Mouse (Mus musculus): ENCODE data around the gene Lrrc17. TPM values are rescaled to one million over a fixed set of nuclear protein-coding genes. Genes with fewer than 3 reads are reported as not detected.

Gene Lrrc17
- polyA plus RNA-seq, 1 experiment from 2014 or later = 39.5 TPM

- no peaks in the 10 kb centered on the region for H3K36me3 ChIP-seq (ENCODE audit: insufficient read depth)
- H3K4me2 ChIP-seq = no peak overlapping the region
- 84% methylated on average over 4 of the region's 4 CpGs for WGBS
- ATAC-seq (ENCODE audit: insufficient read depth) (peak; percentile 47), DNase-seq (no peak)
- no peak overlapping the region for H3K9ac ChIP-seq
- no peaks in the 10 kb centered on the region for H3K27me3 ChIP-seq (ENCODE audit: insufficient read depth, low read length)
- no peak for TF ChIP-seq CTCF (IDR thresholded peaks at IDR 0.05; ENCODE audit: low read depth)
- H3K4me1 ChIP-seq (ENCODE audit: insufficient read depth) = no peaks in the 10 kb centered on the region
- H3K9me3 ChIP-seq (ENCODE audit: low read depth, low read length) = no peaks in the 10 kb centered on the region
- H3K4me3 ChIP-seq (ENCODE audit: low read depth, low read length) = no peak overlapping the region
- H3K27ac ChIP-seq (ENCODE audit: low read depth) = no peak overlapping the region
Observed at GRCm38 (mm10) chr5:21553685-21554084, 10.3 kb downstream of the Lrrc17 start.

- Histone ChIP-seq H3K27ac (ENCODE audit: low read depth) (no peak overlapping the region), H3K36me3 (ENCODE audit: insufficient read depth) (no peaks in the 10 kb centered on the region), H3K9ac (no peak overlapping the region), H3K9me3 (ENCODE audit: low read depth, low read length) (no peaks in the 10 kb centered on the region), H3K27me3 (ENCODE audit: insufficient read depth, low read length) (no peaks in the 10 kb centered on the region), H3K4me2 (no peak overlapping the region), H3K4me3 (ENCODE audit: low read depth, low read length) (no peak overlapping the region), H3K4me1 (ENCODE audit: insufficient read depth) (no peaks in the 10 kb centered on the region)
- no peak for TF ChIP-seq CTCF (IDR thresholded peaks at IDR 0.05; ENCODE audit: low read depth)
- WGBS = 85% methylated on average over 1 of the region's 1 CpGs
- DNase-seq (no peak), ATAC-seq (ENCODE audit: insufficient read depth) (no peak)
Observed at GRCm38 (mm10) chr5:21554732-21555131, 11.4 kb downstream of the Lrrc17 start.

DNA sequence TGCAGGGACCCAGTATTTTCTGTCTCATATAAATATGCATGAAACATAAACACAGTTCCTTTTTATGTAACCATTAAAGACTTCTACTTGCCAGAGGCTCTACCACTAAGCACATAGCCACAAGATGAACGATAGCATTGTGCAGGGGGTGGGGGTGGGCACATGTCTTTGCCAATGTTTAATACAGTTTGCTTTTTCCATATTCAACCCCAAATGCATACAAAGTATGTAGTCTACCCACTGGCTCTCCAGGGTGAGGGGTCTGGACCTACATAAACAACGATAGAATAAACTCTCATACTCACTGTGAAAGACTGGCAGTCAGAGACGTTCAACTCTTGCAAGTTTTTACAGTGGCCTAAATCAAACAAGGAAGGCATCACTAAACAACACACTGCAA, 13.1 kb downstream of the Lrrc17 start:
- Histone ChIP-seq H3K9ac (no peak overlapping the region), H3K4me3 (ENCODE audit: low read depth, low read length) (no peak overlapping the region), H3K9me3 (ENCODE audit: low read depth, low read length) (no peaks in the 10 kb centered on the region), H3K4me2 (no peak overlapping the region), H3K27ac (ENCODE audit: low read depth) (no peak overlapping the region), H3K4me1 (ENCODE audit: insufficient read depth) (no peaks in the 10 kb centered on the region), H3K27me3 (ENCODE audit: insufficient read depth, low read length) (no peaks in the 10 kb centered on the region), H3K36me3 (ENCODE audit: insufficient read depth) (peaks cover 4% of the 10 kb centered on the region; the same call in 1 of the 2 replicates)
- ATAC-seq (ENCODE audit: insufficient read depth) (peak; percentile 48; the same call in 1 of the 2 replicates), DNase-seq (peak; percentile 4)
- WGBS = 45% methylated on average over 3 of the region's 3 CpGs
- no peak for TF ChIP-seq CTCF (IDR thresholded peaks at IDR 0.05; ENCODE audit: low read depth)

- no peaks in the 10 kb centered on the region for H3K27me3 ChIP-seq (ENCODE audit: insufficient read depth, low read length)
- H3K4me1 ChIP-seq (ENCODE audit: insufficient read depth) = no peaks in the 10 kb centered on the region
- ATAC-seq (ENCODE audit: insufficient read depth) (no peak), DNase-seq (no peak)
- H3K9me3 ChIP-seq (ENCODE audit: low read depth, low read length) = no peaks in the 10 kb centered on the region
- H3K9ac ChIP-seq = no peak overlapping the region
- TF ChIP-seq CTCF (IDR thresholded peaks at IDR 0.05; ENCODE audit: low read depth) = no peak
- 81% methylated on average over 2 of the region's 2 CpGs for WGBS
- H3K36me3 ChIP-seq (ENCODE audit: insufficient read depth) = peaks cover 4% of the 10 kb centered on the region; the same call in 1 of the 2 replicates
- H3K4me2 ChIP-seq = no peak overlapping the region
- no peak overlapping the region for H3K27ac ChIP-seq (ENCODE audit: low read depth)
- H3K4me3 ChIP-seq (ENCODE audit: low read depth, low read length) = no peak overlapping the region
Observed at GRCm38 (mm10) chr5:21563936-21564335, 20.6 kb downstream of the Lrrc17 start.

DNA sequence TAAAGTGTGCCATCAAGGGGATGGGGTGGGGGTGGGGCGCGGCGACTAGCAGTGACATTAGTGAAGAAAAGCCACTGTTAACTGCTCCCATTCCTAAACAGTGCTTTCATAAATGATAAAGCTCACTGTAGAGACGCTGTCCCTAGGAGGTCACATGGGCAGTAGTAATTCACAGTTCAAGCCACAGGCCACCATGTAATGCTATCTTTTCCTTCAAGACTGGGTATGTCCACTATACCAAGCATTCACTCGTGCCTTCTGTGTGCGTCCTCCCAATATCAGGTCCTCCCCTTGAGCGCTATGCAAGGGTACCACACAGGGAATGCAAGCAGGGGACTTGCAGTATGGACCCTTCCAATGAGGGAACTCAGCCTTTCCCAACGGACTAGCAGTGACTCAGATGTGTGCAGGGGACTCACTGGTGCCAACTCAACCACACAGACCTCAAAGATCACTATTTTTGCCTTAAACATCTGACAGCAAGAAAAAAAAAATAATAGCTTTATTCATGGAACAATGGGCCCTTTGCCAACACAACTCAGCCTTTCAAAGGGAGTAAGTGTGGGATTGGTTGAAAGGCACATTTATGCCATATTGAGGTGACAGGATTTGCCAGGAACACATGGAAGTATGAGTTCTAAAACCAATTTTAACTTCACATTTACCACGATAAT, 22.2 kb downstream of the Lrrc17 start:
- Histone ChIP-seq H3K4me1 (ENCODE audit: insufficient read depth) (no peaks in the 10 kb centered on the region), H3K27me3 (ENCODE audit: insufficient read depth, low read length) (no peaks in the 10 kb centered on the region), H3K27ac (ENCODE audit: low read depth) (no peak overlapping the region), H3K9ac (no peak overlapping the region), H3K36me3 (ENCODE audit: insufficient read depth) (peaks cover 4% of the 10 kb centered on the region; the same call in 1 of the 2 replicates), H3K9me3 (ENCODE audit: low read depth, low read length) (no peaks in the 10 kb centered on the region), H3K4me3 (ENCODE audit: low read depth, low read length) (no peak overlapping the region), H3K4me2 (no peak overlapping the region)
- no peak for ATAC-seq (ENCODE audit: insufficient read depth)
- 89% methylated on average over 9 of the region's 9 CpGs for WGBS
- DNase-seq = peak; percentile 8
- TF ChIP-seq CTCF (IDR thresholded peaks at IDR 0.05; ENCODE audit: low read depth) = no peak

DNA sequence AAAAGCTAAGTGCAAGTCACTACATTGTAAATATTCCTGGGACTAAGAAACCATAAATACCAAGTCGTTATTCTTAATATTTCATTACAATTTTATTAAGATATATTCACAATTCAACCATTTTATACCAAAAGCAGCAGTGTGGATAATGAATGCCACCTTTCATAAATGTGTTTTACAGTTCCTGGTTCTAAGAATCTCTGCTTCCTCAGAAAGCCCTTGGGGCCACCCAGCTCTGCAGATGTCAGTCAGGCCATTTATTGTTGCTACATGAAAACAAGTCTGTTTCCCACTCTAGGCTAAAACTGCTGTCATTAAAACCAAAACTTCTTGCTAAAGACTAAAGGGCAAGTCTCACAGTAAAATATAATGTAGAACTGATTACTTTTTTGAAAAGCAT, 24.4 kb downstream of the Lrrc17 start:
- TF ChIP-seq CTCF (IDR thresholded peaks at IDR 0.05; ENCODE audit: low read depth) = no peak
- Histone ChIP-seq H3K4me3 (ENCODE audit: low read depth, low read length) (no peak overlapping the region), H3K9ac (no peak overlapping the region), H3K27me3 (ENCODE audit: insufficient read depth, low read length) (no peaks in the 10 kb centered on the region), H3K9me3 (ENCODE audit: low read depth, low read length) (no peaks in the 10 kb centered on the region), H3K4me2 (no peak overlapping the region), H3K27ac (ENCODE audit: low read depth) (no peak overlapping the region), H3K4me1 (ENCODE audit: insufficient read depth) (no peaks in the 10 kb centered on the region), H3K36me3 (ENCODE audit: insufficient read depth) (peaks cover 3% of the 10 kb centered on the region; the same call in 1 of the 2 replicates)
- 75% methylated on average over 1 of the region's 1 CpGs for WGBS
- ATAC-seq (ENCODE audit: insufficient read depth) (no peak), DNase-seq (no peak)

DNA sequence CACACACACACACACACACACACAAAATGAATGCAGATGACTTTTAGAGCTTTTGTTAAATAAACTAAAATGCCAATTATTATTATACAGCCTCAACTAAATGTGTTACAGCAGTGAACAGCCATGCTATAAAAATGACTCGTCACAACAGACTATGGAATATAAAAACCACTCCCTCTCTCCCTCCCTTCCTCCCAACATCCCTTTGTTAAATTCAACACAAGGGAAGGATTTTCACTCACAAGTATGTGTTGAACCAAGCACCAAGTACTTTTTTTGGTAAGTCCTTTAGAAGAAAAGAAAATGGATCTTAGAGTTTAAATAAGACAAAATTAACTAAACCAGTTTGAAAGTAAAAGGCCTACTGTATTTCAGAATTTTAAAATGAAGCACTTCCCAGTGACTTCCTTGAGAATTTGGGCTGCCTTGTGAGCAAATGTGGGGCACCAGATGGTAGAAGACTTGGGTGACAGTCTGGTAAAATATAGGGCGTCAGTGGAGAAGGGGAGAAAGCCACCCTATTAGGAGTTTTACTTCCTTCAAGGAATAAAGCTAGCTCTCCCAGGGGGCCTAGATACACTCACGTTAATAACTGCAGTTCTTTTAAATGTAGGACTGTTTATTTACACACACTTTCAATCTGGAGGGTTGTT, 29.5 kb downstream of the Lrrc17 start:
- ATAC-seq (ENCODE audit: insufficient read depth) = no peak
- Histone ChIP-seq H3K4me2 (no peak overlapping the region), H3K36me3 (ENCODE audit: insufficient read depth) (peaks cover 3% of the 10 kb centered on the region; the same call in 1 of the 2 replicates), H3K4me3 (ENCODE audit: low read depth, low read length) (no peak overlapping the region), H3K9ac (no peak overlapping the region), H3K4me1 (ENCODE audit: insufficient read depth) (no peaks in the 10 kb centered on the region), H3K27me3 (ENCODE audit: insufficient read depth, low read length) (no peaks in the 10 kb centered on the region), H3K9me3 (ENCODE audit: low read depth, low read length) (no peaks in the 10 kb centered on the region), H3K27ac (ENCODE audit: low read depth) (no peak overlapping the region)
- DNase-seq = no peak
- TF ChIP-seq CTCF (IDR thresholded peaks at IDR 0.05; ENCODE audit: low read depth) = no peak
- WGBS = 47% methylated on average over 3 of the region's 3 CpGs
